Mouse (Mus musculus) stomach, embryonic 16.5 days (tissue): ENCODE measurements at regions not wholly inside any gene's neighbourhood (a gene's known extent, or its start where the extent isn't known, plus 50 kb on each side); places are given as distances from the start of the nearest gene placed in this dataset.

Experiments used
- ATAC-seq: fragments of 200-750 bp; cut with Nextera tagmentation; 2 replicates; pipeline ENCODE4 v1.8.0; 2017; ENCODE audit warnings: moderate number of reproducible peaks, moderate TSS enrichment; ENCODE audit not compliant: insufficient read depth, low FRiP score
- H3K27ac ChIP-seq: fragments of 300-500 bp; sonication (generic); 2 replicates; pipeline ENCODE4 v1.5.1; 2014; ENCODE audit warnings: low read length
- H3K27me3 ChIP-seq: fragments of 300-500 bp; sonication (generic); 2 replicates; pipeline ENCODE4 v1.6.1; 2014; ENCODE audit warnings: low read length, control low read depth, mixed read lengths; ENCODE audit not compliant: control insufficient read depth, insufficient read depth
- H3K36me3 ChIP-seq: fragments of 300-500 bp; sonication (generic); 2 replicates; pipeline ENCODE4 v1.6.1; 2014; ENCODE audit warnings: low read length; ENCODE audit not compliant: control insufficient read depth, insufficient read depth
- H3K4me1 ChIP-seq: fragments of 300-500 bp; sonication (generic); 2 replicates; pipeline ENCODE4 v1.6.1; 2014; ENCODE audit warnings: low read length, control low read depth, mixed read lengths; ENCODE audit not compliant: control insufficient read depth, insufficient read depth
- H3K4me2 ChIP-seq: fragments of 300-500 bp; sonication (generic); 2 replicates; pipeline ENCODE4 v1.6.1; 2014; ENCODE audit warnings: low read depth, low read length, mixed read lengths
- H3K4me3 ChIP-seq: fragments of 300-500 bp; sonication (generic); replicated peaks from 2 replicates; pipeline ENCODE4 v1.5.1; 2014; ENCODE audit warnings: mild to moderate bottlenecking, low read length
- H3K9ac ChIP-seq: fragments of 300-500 bp; sonication (generic); 2 replicates; pipeline ENCODE4 v1.6.1; 2014; ENCODE audit warnings: low read length
- H3K9me3 ChIP-seq: fragments of 300-500 bp; sonication (generic); replicated peaks from 2 replicates; pipeline ENCODE4 v1.6.1; 2016; ENCODE audit warnings: low read length, control low read depth; ENCODE audit not compliant: control insufficient read depth
- WGBS: fragments of 180-500 bp; shearing (Covaris S2); extraction: QIAGEN DNeasy Blood & Tissue Kit; methylation state at CpG from one replicate; pipeline ENCODE4 v1.1.7; 2014; 5-methylcytosine and 5-hydroxymethylcytosine counted together

- H3K4me3 ChIP-seq, result no peak overlapping the region
- no peaks in the 10 kb centered on the region for H3K4me1 ChIP-seq
- no peaks in the 10 kb centered on the region for H3K27me3 ChIP-seq
- H3K9me3 ChIP-seq, result no peaks in the 10 kb centered on the region
- H3K27ac ChIP-seq, result no peak overlapping the region
- H3K4me2 ChIP-seq, result no peak overlapping the region
- no peaks in the 10 kb centered on the region for H3K36me3 ChIP-seq
- no peak for ATAC-seq
- 60% methylated on average over 1 of the region's 1 CpGs for WGBS
- H3K9ac ChIP-seq, result no peak overlapping the region
These were observed 514.3 kb upstream of the Atp2b1 start for GRCm38 (mm10) chr10:98399864-98400263.

GRCm38 (mm10) chr10:98417807-98418743, 496.1 kb upstream of the Atp2b1 start:
- H3K36me3 ChIP-seq, result no peaks in the 10 kb centered on the region
- H3K27ac ChIP-seq, result no peak overlapping the region
- no peaks in the 10 kb centered on the region for H3K27me3 ChIP-seq
- no peaks in the 10 kb centered on the region for H3K9me3 ChIP-seq
- no peaks in the 10 kb centered on the region for H3K4me1 ChIP-seq
- WGBS, result 42% methylated on average over 16 of the region's 17 CpGs
- H3K4me3 ChIP-seq, result no peak overlapping the region
- no peak overlapping the region for H3K9ac ChIP-seq
- ATAC-seq, result no peak
- H3K4me2 ChIP-seq, result no peak overlapping the region

GRCm38 (mm10) chr10:98424450-98424849, 489.8 kb upstream of the Atp2b1 start:
- no peak overlapping the region for H3K27ac ChIP-seq
- WGBS, result 84% methylated on average over 1 of the region's 1 CpGs
- ATAC-seq, result no peak
- H3K9ac ChIP-seq, result no peak overlapping the region
- no peaks in the 10 kb centered on the region for H3K9me3 ChIP-seq
- H3K4me3 ChIP-seq, result no peak overlapping the region
- no peaks in the 10 kb centered on the region for H3K36me3 ChIP-seq
- no peaks in the 10 kb centered on the region for H3K4me1 ChIP-seq
- H3K27me3 ChIP-seq, result no peaks in the 10 kb centered on the region
- H3K4me2 ChIP-seq, result no peak overlapping the region

- Histone ChIP-seq H3K9me3 (no peaks in the 10 kb centered on the region), H3K4me1 (no peaks in the 10 kb centered on the region), H3K27me3 (no peaks in the 10 kb centered on the region), H3K27ac (no peak overlapping the region), H3K36me3 (no peaks in the 10 kb centered on the region), H3K4me3 (no peak overlapping the region), H3K9ac (no peak overlapping the region), H3K4me2 (no peak overlapping the region)
- 97% methylated on average over 3 of the region's 3 CpGs for WGBS
- no peak for ATAC-seq
These were observed 479.2 kb upstream of the Atp2b1 start for GRCm38 (mm10) chr10:98434974-98435373.

- Histone ChIP-seq H3K27ac (no peak overlapping the region), H3K9ac (no peak overlapping the region), H3K4me2 (no peak overlapping the region), H3K27me3 (no peaks in the 10 kb centered on the region), H3K4me1 (no peaks in the 10 kb centered on the region), H3K4me3 (no peak overlapping the region), H3K9me3 (no peaks in the 10 kb centered on the region), H3K36me3 (no peaks in the 10 kb centered on the region)
- WGBS, result 88% methylated on average over 2 of the region's 2 CpGs
- no peak for ATAC-seq
These were observed 452.7 kb upstream of the Atp2b1 start for GRCm38 (mm10) chr10:98461538-98461937.

- Histone ChIP-seq H3K4me2 (no peak overlapping the region), H3K27me3 (no peaks in the 10 kb centered on the region), H3K9me3 (no peaks in the 10 kb centered on the region), H3K4me1 (no peaks in the 10 kb centered on the region), H3K27ac (no peak overlapping the region), H3K9ac (no peak overlapping the region), H3K4me3 (no peak overlapping the region), H3K36me3 (no peaks in the 10 kb centered on the region)
- ATAC-seq, result no peak
- WGBS, result 68% methylated on average over 3 of the region's 3 CpGs
These were observed 439.6 kb upstream of the Atp2b1 start for GRCm38 (mm10) chr10:98474581-98474980.

GRCm38 (mm10) chr10:98485751-98486681, 428.2 kb upstream of the Atp2b1 start:
- no peaks in the 10 kb centered on the region for H3K27me3 ChIP-seq
- H3K9me3 ChIP-seq, result no peaks in the 10 kb centered on the region
- H3K4me2 ChIP-seq, result no peak overlapping the region
- no peaks in the 10 kb centered on the region for H3K4me1 ChIP-seq
- no peak for ATAC-seq
- 87% methylated on average over 20 of the region's 20 CpGs for WGBS
- H3K27ac ChIP-seq, result no peak overlapping the region
- no peaks in the 10 kb centered on the region for H3K36me3 ChIP-seq
- no peak overlapping the region for H3K4me3 ChIP-seq
- no peak overlapping the region for H3K9ac ChIP-seq

GRCm38 (mm10) chr10:98494354-98494753, 419.9 kb upstream of the Atp2b1 start:
- Histone ChIP-seq H3K27ac (no peak overlapping the region), H3K4me1 (no peaks in the 10 kb centered on the region), H3K9ac (no peak overlapping the region), H3K4me2 (no peak overlapping the region), H3K9me3 (no peaks in the 10 kb centered on the region), H3K27me3 (no peaks in the 10 kb centered on the region), H3K4me3 (no peak overlapping the region), H3K36me3 (no peaks in the 10 kb centered on the region)
- ATAC-seq, result no peak
- WGBS, result 21% methylated on average over 8 of the region's 8 CpGs

- Histone ChIP-seq H3K36me3 (no peaks in the 10 kb centered on the region), H3K4me3 (no peak overlapping the region), H3K27ac (no peak overlapping the region), H3K27me3 (no peaks in the 10 kb centered on the region), H3K9ac (no peak overlapping the region), H3K4me1 (no peaks in the 10 kb centered on the region), H3K9me3 (no peaks in the 10 kb centered on the region), H3K4me2 (no peak overlapping the region)
- 85% methylated on average over 4 of the region's 4 CpGs for WGBS
- ATAC-seq, result no peak
These were observed 418.0 kb upstream of the Atp2b1 start for GRCm38 (mm10) chr10:98496254-98496653.
